In genomic region chr6:58651038-58651437, GRCm38 (mm10) we compare ENCODE assay signal across 20 mouse cellular contexts.
"Had no signal": no experiment of that assay in that cellular context is flagged by ENCODE, and none has a peak within 500 bp of the region (broad histone marks: within the 10 kb centered on the region; RNA-seq: fewer than 3 reads in every experiment).

No protein-coding gene starts in this region.

- H3K4me1 ChIP-seq: kidney, embryonic 15.5 days; limb, embryonic 12.5 days; limb, embryonic 15.5 days; midbrain, embryonic 12.5 days; midbrain, embryonic 15.5 days had no signal

- H3K27me3 ChIP-seq: kidney, embryonic 15.5 days; limb, embryonic 12.5 days; limb, embryonic 15.5 days; midbrain, embryonic 12.5 days; midbrain, embryonic 15.5 days had no signal

- H3K4me3 ChIP-seq: kidney, embryonic 15.5 days; limb, embryonic 12.5 days; limb, embryonic 15.5 days; midbrain, embryonic 12.5 days; midbrain, embryonic 15.5 days; myocyte had no signal

- H3K9ac ChIP-seq: kidney, embryonic 15.5 days; limb, embryonic 12.5 days; limb, embryonic 15.5 days; midbrain, embryonic 12.5 days; midbrain, embryonic 15.5 days had no signal

- H3K36me3 ChIP-seq: kidney, embryonic 15.5 days; limb, embryonic 12.5 days; limb, embryonic 15.5 days; midbrain, embryonic 12.5 days; midbrain, embryonic 15.5 days had no signal

- H3K27ac ChIP-seq: kidney, embryonic 15.5 days; limb, embryonic 12.5 days; limb, embryonic 15.5 days; midbrain, embryonic 12.5 days; midbrain, embryonic 15.5 days; stomach, postnatal 0 days had no signal

- H3K9me3 ChIP-seq: kidney, embryonic 15.5 days; limb, embryonic 12.5 days; limb, embryonic 15.5 days; midbrain, embryonic 12.5 days; midbrain, embryonic 15.5 days had no signal

- H3K4me2 ChIP-seq: kidney, embryonic 15.5 days; limb, embryonic 12.5 days; limb, embryonic 15.5 days; midbrain, embryonic 12.5 days; midbrain, embryonic 15.5 days had no signal

- ATAC-seq: inflammation-experienced regulatory T-cells, adult 6 months; midbrain, embryonic 15.5 days had no signal

- DNase-seq: kidney, adult 11 months; kidney, adult 8-10 months; kidney, postnatal 10 days; kidney, postnatal 36 days; left cerebral cortex, postnatal 4 days; lung, adult 2 months; lung, postnatal 14 days; lung, postnatal 4 days; right cerebral cortex, postnatal 4 days; thymus, adult 2 months; thymus, postnatal 14 days; thymus, postnatal 4 days had no signal
